Mouse (Mus musculus): ENCODE measurements around the gene Arhgef1.
A peak's percentile ranks its signal among the peaks of the same experiment; 100 is the strongest.

The Arhgef1 gene

DNA sequence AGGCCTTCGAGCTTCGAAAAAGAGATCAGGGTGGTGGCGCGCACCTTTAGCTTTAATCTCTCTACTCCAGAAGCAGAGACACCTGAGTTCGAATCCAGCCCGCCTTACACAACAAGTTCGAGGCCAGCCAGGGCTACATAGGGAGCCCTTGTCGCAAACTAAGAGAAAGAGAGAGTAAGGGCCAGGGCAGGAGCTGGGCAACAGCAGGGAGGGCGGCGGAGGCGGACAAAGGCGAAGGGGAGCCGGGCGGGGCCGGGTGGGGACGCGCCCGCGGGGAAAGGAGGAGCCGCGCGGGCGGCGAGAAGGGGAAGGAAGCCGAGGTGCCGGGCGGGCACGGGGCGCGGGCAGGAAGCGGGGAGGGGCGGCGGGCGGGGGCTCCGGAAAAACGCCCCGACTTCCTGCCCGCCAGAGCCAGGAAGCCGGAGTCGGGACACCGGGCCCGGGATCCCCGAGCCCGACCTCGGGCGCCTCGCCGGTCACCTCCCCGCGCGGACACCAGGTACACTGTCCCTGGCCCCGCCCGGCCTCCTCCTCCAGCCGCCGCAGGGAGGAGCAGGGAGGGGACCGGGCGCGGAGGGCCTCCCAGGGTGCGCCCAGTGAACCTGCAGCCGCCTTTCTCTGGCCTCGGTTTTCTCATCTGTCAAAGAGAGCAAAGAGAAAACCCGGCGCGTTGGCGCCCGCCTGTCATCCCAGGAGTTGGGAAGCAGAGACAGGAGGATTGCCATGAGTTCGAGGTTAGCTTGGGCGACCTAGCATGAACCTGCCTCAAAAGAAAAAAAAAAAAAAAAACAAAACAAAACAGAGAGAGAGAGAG is at the start of gene Arhgef1:
TSS of gene Arhgef1 (plus strand) at position 283 of the 814 bp plus-strand sequence.
- peak; percentile 80 to 81 for DNase-seq

DNA sequence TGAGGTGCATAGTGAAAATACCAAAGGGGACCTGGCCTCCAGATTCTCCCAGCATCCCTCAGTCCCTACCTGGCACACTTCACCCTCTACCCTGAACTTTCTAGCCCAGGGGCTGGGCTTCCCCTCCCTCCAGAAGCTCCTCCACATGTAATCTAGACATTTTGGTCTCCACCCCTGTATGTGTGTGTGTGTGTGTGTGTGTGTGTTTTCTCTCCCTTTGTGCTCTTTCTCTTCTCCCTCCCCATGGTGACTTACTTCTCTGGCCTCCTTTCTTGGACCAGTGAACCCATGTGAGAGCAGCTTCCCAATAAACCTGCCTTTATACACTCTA is 49.5 kb upstream of the Arhgef1 start:
- no peak for DNase-seq

DNA sequence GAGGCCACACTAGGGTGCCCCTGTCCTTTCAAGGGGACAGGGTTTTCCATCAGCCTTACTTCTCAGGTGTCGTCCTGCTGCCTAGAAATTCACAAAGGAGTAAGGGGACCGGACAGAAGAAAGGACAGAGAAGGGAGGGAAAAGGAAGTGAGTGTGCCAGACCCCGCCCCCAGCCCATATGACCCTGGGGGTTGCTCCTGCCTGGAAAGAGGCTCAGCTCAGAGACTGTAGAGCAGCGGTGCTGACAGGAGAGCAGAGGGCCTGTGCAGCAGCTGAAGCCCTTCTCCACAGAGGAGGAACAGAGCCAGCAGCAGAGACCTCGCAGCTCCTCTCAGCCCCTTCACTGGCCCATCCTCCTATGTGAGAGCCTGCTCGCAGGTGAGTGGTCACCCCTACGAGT is 49.0 kb upstream of the Arhgef1 start:
- DNase-seq: no peak

DNA sequence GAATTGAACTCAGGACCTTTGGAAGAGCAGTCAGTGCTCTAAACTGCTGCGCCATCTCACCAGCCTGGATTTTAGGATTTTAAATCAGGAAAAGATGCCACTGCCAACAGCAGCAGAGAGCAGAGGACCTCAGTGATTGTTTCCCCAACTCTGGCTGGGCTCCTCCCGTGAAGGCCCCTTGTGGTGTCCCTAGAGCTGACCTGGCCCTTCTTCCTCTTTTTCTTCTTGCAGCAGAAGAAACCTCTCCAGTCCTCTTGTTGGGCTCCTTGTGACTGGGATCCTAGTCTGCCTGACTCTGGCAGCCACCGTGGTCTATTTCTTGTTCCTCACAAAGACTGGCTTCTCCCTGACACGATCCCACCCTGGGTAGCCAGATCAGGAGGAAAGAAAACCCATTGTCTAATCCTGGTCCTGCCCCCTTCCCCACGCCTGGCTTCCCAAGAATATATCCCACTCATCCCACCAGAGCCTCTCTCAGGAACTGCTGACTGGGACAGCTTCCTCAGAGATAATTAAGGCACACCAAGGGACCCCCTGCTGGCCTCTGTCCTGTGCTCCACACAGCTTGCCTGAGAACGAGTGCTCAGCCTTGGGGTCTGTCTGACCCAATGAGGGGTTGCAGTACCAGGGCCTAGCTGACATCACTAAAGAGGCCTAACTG is 46.1 kb upstream of the Arhgef1 start:
- no peak for DNase-seq

DNA sequence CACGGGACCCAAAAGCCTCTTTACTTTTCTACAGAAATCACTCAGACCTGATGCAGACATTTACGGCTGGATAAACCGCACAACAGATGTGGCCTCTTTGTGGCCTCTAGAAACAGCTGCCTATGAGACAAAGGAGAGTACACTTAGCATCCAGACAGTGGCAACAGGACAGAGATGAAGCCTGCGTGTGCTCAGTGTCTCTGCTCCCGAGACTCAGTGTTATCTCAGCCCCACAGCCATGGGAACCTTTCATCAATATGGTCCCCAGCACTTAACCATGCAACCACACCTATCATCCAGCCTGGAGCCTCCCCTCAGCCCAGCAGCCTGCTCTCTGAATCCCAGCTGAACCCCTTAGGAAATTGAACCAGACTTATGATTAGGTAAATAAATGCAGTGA is 43.5 kb upstream of the Arhgef1 start:
- DNase-seq: no peak

DNA sequence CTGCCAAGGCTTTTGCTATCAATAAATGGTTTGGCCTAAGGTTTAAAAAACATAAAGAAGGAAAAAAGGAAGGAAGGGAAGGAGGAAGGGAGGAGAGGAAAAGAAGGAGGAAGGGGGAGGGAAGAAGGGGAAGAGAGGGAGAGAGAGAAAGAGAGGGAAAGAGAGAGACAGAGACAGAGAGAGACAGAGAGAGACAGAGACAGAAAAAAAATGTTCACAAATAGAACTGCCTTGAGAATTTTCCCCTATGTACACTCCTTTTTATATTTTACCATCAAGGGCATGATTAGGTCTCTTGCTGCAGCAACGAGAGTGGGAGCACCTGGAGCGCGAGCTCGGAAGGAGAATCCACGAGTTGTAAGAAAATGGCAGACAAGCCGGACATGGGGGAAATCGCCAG is 40.8 kb upstream of the Arhgef1 start, which contains the start of gene Gm9844:
TSS of gene Gm9844 (plus strand) at position 301 of the 400 bp plus-strand sequence.
- no peak for DNase-seq

DNA sequence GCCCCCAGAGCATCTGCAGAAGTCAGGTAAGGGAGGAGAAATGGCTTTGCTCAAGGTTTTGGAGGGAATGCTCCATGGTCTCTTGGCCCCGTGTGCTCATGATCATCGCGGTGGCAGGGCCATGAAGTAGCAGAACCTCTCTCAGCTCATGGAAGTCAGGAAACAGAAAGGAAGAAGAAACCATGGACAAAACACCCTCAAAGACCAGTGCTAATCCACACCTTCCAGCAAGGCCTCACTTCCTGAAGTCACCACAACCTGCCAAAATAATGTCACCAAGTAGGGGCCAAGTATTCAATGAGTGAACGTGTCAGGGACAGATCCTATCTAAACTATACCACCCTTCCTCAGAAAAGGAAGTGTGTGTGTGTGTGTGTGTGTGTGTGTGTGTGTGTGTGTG is 39.9 kb upstream of the Arhgef1 start:
- DNase-seq: no peak

DNA sequence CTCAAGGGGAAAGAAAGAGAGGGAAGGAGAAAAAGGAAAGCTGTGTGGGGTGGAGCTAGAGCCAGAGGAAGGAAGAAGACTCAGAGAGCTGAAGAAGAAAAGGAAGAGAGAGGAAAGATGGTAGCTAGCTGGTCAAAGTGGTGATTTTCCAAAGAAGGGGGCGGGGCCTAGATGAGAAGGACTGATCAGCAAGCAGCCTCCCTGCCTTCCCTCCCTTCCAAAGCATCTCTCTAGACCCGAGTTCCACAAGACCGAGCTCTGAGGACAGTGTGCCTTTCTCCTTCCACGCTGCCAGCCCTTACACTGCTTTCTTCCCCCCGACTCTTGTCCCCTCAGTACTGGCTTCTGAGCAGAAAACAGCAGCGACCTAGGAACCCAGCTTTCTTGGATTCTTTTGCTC is 38.6 kb upstream of the Arhgef1 start:
- DNase-seq: no peak

DNA sequence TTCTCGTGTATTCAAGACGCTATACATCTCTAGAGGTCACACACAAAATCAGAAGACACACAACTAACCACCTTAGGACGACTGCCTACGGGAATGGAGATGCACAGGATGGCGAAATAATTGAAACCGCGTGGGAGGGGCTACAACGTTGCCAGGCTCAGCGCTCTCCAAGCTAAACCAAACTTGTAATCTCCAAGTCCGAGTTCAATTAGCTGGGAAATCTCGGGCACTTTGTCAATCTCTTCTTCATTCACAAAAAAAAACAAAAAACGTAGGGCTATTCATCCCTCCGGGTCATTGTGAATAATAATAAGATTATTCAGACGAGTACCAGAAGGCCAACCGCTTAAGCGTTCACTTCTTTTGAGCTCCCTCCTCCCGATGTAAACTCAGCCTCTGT is 33.6 kb upstream of the Arhgef1 start:
- DNase-seq: no peak

DNA sequence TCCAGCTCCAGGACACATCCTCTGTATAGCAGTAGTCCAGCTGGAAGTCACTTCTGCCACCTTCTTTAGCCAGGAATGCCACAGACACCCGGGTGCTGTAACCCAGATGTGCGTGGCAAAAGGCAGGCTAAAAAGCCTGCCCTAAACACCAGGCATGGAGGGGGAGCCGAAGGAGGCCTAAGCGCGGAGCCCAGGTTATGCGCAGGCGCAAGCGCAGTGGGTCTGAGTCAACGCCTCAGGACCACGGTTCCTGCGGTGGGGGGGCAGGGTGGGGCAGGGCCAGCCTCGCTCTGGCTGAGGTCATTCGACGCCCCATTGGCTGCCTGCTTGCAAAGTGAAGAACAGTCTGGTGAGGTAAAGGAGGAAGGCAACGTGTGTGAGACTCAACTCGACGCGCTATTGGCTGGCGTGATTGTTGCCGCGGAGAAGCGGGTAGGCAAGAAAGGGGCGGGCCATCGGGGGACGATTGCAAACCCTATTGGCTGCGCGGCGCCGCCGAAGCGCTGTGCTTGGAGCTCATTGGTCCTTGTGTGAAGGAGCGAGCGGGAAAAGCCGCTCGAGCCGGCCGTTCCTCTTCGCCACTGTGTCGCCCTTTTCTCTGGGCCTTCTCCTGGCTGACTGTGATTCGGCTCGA is 33.1 kb upstream of the Arhgef1 start, which contains the start of the genes Lypd4 and Dmrtc2:
TSS of gene Lypd4 (minus strand) at position 410 of the 634 bp plus-strand sequence.
TSS of gene Dmrtc2 (plus strand) at position 526 of the 634 bp plus-strand sequence.
- DNase-seq: no peak

DNA sequence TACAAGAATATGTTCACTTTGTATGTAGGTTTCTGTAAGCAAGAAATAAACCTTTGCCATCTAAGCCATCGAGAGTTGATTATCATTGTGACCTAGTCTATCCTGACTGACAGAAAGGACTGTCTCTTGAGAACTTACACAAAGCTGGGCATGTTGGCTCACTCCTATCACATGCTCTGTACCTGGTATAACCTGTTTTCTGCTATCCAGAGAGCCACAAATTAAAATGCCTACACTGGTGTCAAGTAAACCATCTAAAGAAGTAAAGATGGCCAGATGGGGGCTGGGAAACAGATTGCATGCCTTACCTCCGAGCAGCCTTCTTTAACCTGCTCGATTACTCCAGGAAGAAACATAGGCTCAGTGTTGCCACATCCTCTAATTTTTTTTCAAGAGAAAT is 25.1 kb upstream of the Arhgef1 start:
- no peak for DNase-seq

DNA sequence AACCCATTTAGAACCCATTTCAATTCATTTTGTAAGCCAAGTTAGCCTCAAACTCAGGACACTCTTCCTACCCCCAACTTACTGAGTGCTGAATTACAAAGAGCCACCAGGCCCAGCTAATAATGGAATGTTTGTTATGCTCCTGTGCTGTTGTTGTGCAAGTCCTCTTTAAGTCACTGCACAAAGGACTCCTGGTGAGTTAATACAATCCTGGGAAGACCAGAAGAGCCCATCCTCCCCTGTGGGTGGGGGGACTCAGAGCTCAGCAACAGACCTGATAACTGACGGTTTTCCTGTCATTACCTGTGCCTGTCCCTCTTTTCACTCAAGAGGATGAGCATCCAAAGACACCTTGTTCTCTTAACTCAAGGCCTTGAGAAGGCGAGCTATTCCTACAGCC is 23.1 kb upstream of the Arhgef1 start:
- no peak for DNase-seq

DNA sequence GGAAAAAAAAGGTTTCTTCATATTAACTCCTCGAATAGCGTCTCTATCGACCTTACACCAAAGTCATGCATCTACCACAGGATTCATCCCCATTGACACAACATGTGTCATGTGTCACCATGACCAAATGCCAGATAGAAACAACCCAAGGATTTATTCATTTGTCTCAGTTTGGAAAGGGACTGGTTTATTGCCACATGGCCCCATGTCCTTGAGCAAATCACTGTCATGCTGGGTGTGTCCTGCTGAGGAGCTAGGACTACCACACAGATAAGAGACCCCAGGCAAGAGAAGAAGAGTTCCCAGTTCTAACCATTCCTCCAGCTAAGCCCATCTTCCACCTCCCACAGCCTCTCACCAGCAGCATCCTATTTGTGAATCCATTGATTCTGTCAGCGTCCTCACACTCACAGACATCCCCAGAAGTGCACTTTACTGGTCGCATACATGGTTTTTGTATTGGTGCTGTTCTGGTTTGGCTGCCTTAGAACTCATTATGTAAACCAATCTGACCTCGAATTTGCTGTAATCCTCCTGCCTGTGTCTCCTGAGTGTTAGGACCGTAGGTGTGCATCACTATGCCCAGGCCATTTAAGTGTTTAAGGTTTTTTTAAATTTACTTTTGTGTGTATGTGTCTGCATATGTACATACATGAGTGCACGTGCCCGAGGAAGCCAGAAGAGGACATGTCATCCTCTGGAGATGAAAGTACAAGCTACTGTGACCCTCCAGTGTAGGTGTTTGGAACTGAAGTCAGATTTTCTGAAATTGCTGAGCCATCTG is 20.1 kb upstream of the Arhgef1 start:
- no peak for DNase-seq

DNA sequence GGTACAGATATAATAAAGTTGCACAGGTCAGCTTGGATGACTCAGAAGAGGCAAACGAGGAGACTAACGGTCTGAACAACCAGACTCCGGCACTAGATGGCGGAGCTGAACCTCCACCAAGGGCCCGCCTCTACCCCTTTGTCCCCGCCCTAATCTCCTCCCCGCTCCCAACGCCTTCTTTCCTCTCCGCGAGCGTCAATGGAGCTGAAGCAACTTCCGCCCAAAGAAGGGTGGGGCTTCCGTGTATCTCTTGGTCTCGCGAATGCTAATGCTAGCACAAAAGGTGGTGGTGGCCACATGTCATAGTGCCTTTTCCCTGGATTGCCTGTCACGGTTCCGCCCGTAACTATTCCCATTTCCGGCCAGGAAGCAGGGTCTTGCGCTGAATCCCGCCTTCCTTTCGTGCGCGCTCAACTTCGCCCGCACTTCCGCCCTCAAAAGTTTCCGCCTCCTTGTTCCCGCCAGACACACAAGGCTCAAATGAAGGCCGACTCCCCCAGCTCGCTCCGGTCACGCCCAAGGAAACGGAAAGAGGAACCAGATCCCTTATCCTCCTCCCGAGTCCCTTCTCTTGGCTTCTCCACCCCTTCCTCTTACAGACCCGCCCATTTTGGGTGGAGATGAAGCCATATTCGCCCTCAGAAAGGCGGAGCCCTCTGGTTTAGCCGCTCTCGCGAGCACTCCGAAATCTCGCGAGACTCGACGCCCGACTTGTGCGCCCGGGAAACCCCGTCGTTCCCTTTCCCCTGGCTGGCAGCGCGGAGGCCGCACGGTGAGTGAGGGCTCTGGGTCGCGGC is 18.6 kb upstream of the Arhgef1 start, which contains the start of gene Rps19:
TSS of gene Rps19 (plus strand) at position 476 of the 797 bp plus-strand sequence.
- peak; percentile 94 to 97 for DNase-seq

DNA sequence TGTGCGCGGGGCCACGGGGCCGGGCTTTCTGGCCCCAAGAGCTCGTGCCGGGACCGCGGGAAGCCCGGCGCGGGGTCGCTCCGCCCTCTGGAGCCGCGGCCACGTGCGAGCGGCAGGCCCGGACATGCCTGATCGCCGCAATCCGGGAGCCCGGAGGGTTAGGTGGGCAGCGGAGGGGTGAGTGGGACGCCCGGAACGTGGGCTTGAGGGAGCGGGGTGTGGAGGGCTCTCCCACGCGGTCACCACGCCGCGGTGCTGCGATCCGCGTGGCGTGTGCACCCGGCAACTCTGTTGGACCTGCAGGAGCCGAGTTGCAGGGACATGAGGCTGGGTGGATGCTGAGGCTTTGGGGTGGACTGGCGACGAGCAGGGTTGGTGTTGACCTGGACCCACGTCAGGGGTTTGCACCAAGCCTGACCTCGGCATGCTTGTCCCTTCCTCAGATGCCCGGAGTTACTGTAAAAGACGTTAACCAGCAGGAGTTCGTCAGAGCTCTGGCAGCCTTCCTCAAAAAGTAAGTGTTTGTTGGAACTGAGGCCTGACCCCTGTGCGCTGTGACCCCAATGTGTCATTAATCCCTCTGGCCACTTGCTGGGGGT is 17.9 kb upstream of the Arhgef1 start:
- no peak for DNase-seq

DNA sequence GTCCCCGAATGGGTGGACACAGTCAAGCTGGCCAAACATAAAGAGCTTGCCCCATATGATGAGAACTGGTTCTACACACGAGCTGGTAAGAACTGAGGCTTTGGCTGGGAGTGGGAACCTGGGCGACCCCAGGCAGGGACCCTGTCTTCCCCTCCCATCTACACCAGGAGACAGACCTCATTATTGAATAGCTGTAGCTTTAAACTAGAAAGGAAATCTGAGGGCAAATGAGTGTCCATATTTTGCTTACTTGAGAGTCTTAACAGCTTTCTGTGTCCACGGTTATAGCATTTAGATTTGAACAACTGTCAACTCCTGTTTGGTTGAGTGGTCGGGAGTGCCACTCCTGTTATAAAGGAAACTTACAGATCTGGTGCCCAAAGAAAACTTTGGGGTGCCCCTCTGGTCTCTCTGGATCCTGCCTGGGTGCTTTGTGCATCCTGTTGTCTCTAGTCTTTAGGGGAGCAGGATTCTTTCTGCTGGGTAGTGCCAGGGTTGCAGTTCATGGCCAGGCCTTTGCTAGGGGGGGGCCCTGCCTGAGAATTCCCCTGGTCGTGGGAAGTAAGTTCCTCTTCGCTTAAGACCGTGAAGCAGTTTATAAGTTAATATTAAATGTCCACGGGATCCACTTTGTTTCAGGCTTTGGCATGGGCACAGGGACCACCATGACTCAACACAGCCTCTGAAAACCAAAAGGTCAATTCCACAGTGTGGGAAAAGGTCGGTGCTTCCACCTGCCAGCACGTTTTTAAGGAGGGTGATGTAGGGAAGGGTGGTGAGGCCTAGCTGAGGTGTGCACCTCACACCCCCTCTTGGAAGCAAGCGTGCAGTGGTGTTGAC is 17.0 kb upstream of the Arhgef1 start:
- DNase-seq: no peak

DNA sequence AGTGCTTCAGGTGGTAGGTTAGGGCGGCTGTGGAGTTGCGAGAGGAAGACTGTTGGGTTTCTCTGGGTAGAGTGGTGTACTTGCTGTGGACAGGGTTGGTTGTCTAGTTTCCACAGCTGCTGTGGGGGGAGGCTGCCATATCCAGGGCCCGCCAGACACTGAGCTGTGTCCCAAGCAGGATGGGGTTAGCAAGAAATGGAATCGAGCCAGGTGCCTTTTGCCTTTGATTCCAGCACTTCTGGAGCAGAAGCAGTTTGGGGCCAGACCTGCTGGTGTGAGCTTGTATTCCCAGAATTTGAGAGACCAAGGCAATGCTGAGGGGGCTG is 16.4 kb upstream of the Arhgef1 start:
- DNase-seq: no peak

DNA sequence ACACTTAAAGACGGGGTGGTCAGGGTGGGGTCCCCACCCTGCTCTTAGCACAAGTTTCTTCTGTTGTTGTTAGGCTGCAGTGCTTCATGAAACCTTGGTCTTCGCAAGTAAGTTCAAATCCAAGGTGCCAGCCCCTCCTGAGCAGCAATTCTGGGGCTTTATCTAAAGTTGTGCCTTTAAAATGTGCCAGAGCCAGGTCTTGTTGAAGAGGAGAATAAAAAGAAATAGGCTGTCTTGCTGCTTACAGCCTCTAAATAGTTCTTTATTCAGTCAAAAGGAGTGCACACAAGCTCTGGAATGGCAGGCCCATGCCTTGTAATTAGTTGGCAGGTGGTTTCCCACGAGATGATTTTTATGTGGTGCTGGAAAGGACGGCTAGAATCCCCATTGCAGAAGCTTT is 15.6 kb upstream of the Arhgef1 start:
- no peak for DNase-seq

DNA sequence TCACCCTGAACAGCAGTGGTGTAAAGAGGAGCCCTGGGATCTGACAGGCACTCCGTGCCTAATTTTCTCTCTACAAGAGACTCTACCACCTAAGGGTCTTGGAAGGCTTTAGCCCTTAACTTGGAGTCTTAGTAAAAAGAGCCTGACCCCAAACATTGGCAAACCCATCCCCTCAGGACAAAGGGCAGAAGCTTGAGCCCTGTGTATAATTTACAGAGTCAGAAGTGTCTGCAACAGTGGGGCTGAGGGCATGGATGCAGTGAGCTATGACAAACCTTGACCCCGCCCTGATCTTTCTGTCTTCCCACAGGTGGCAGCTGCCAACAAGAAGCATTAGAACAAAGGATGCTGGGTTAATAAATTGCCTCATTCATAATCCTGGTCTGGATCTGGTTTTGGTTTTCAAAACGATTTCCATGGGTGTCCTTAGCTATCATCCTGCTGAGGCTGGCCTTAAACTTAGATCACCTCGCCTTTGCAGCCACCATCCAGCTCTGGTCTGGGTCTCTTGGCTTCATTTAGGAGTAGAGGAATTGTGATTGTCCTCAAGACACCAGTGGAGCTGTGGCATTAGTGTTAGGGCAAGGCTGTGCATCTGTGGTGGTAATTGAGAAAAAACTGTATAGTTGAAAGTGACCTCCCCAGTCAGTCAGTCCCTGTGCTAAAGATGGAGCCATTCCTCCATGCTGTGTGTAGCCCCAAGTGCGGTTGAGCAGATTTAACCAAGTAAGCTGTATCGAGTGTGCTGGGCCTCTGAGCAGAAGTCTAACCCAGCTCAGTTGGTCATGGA is 13.1 kb upstream of the Arhgef1 start:
- no peak for DNase-seq
